Mouse (Mus musculus) stomach, embryonic 16.5 days (tissue): ENCODE results near the gene Exo1. TPM values are rescaled to one million over a fixed set of nuclear protein-coding genes. Genes with fewer than 3 reads are reported as not detected.
A peak's percentile ranks its signal among the peaks of the same experiment; 100 is the strongest.

Experiments
- ATAC-seq: fragments of 200-750 bp; cut with Nextera tagmentation; 2 replicates; pipeline ENCODE4 v1.8.0; 2017; ENCODE audit warnings: moderate number of reproducible peaks, moderate TSS enrichment; ENCODE audit not compliant: insufficient read depth, low FRiP score
- H3K27ac ChIP-seq: fragments of 300-500 bp; sonication (generic); 2 replicates; pipeline ENCODE4 v1.5.1; 2014; ENCODE audit warnings: low read length
- H3K27me3 ChIP-seq: fragments of 300-500 bp; sonication (generic); 2 replicates; pipeline ENCODE4 v1.6.1; 2014; ENCODE audit warnings: low read length, control low read depth, mixed read lengths; ENCODE audit not compliant: control insufficient read depth, insufficient read depth
- H3K36me3 ChIP-seq: fragments of 300-500 bp; sonication (generic); 2 replicates; pipeline ENCODE4 v1.6.1; 2014; ENCODE audit warnings: low read length; ENCODE audit not compliant: control insufficient read depth, insufficient read depth
- H3K4me1 ChIP-seq: fragments of 300-500 bp; sonication (generic); 2 replicates; pipeline ENCODE4 v1.6.1; 2014; ENCODE audit warnings: low read length, control low read depth, mixed read lengths; ENCODE audit not compliant: control insufficient read depth, insufficient read depth
- H3K4me2 ChIP-seq: fragments of 300-500 bp; sonication (generic); 2 replicates; pipeline ENCODE4 v1.6.1; 2014; ENCODE audit warnings: low read depth, low read length, mixed read lengths
- H3K4me3 ChIP-seq: fragments of 300-500 bp; sonication (generic); replicated peaks from 2 replicates; pipeline ENCODE4 v1.5.1; 2014; ENCODE audit warnings: mild to moderate bottlenecking, low read length
- H3K9ac ChIP-seq: fragments of 300-500 bp; sonication (generic); 2 replicates; pipeline ENCODE4 v1.6.1; 2014; ENCODE audit warnings: low read length
- H3K9me3 ChIP-seq: fragments of 300-500 bp; sonication (generic); replicated peaks from 2 replicates; pipeline ENCODE4 v1.6.1; 2016; ENCODE audit warnings: low read length, control low read depth; ENCODE audit not compliant: control insufficient read depth
- WGBS: fragments of 180-500 bp; shearing (Covaris S2); extraction: QIAGEN DNeasy Blood & Tissue Kit; methylation state at CpG from one replicate; pipeline ENCODE4 v1.1.7; 2014; 5-methylcytosine and 5-hydroxymethylcytosine counted together
- polyA plus RNA-seq: library from polyadenylated mRNA; unstranded; fragments of >200 nt; fragmentation: Nextera tagmentation; extraction: Ambion mirVana; gene quantifications from 2 replicates; pipeline ENCODE4 v1.2.1, GENCODE M21; 2015

The Exo1 gene
- 38.8 and 46.3 TPM in 2 replicates for polyA plus RNA-seq

DNA sequence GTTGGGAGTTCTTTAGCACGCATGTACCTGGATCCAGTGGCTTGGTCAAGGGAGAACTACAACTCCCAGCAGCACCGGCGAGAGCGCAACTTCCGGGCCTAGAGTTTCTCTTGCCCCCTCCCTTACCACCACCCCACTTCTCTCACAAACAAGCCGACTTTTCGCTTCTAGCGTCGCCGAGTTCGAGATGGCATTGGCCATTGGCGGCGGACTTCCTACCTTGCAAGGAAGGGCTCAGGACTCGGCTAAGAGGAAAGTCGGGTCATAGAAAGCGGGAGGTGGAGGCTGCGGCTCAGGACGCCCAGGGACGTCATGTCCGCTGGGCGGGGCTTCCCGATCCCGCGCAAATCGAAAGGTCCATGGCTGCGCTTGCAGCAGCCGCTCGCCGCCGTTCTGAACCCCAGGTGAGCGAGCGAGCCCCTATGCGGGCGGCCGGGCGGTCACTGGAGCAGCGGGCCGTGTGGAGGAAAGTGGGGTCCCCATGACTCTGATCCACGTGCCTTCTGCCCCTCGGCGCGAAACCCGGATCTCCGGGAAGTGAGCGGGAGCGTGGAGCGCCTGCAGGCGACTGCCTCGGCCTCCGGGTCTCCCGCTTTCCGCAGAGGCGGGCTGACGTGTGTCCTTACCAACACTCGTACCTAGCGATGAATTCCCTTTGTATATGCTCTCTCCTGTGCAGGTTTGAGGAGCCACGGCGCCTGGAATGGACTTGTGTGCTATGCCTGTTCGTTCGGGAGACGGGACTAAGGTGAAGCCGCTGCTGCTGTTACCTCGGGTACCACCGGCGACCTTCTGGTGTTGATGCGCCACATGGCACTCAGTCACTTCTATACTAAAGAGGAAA, at the start of gene Exo1:
Exo1 (plus strand) TSS at position 129 of the 844 bp plus-strand sequence.
- no peaks in the 10 kb centered on the region for H3K36me3 ChIP-seq
- H3K9ac ChIP-seq = peak within 1 kb of the TSS; percentile 94
- no peaks in the 10 kb centered on the region for H3K27me3 ChIP-seq
- H3K4me3 ChIP-seq = peak within 1 kb of the TSS; percentile 89
- peak within 1 kb of the TSS; percentile 90 for H3K4me2 ChIP-seq
- WGBS = under 1% methylated on average over 66 of the region's 66 CpGs
- peak within 1 kb of the TSS; percentile 96 for H3K27ac ChIP-seq
- peak; percentile 95 for ATAC-seq
- H3K4me1 ChIP-seq = peaks cover 13% of the 10 kb centered on the region
- no peaks in the 10 kb centered on the region for H3K9me3 ChIP-seq

DNA sequence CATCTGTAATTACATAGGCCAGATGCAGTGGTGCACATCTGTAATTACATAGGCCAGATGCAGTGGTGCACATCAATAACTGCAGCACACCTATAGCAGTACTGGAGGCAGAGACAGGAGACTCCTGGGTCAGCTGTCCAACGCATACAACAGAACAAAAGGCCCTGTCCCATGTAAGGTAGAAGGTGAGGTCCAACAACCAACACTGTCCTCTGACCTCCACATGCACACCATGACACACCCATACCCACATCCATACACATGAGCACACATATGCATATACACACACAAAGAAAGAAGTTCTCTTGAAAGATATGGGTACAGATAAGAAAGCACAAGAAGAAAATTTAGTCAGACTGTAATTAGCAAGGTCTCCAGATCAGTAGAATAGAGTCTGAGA, 24.9 kb upstream of the Exo1 start:
- no peak for ATAC-seq
- H3K27me3 ChIP-seq = no peaks in the 10 kb centered on the region
- 91% methylated on average over 1 of the region's 1 CpGs for WGBS

DNA sequence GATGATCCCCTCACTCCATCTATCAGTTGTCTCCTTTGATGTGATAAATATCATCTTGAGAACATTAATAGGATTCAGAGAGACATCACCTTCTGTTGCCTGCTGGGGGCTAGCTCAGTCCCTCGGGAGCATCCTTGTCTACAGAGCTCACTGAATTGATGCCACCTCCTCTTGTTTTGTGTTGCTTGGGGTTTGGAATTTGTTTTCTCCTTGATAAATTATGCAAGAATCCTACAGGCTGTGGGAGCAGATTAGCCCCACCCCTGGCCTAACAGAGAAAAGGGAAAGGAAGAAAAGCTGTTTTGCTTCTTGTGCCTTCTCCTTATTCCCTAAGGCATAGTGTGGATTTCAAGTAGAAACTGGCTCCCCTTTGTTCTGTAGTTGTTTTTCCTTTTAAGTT, 13.3 kb upstream of the Exo1 start:
- H3K27ac ChIP-seq = no peak overlapping the region
- 57% methylated on average over 1 of the region's 1 CpGs for WGBS
- no peak overlapping the region for H3K4me2 ChIP-seq
- no peaks in the 10 kb centered on the region for H3K9me3 ChIP-seq
- no peaks in the 10 kb centered on the region for H3K36me3 ChIP-seq
- no peaks in the 10 kb centered on the region for H3K27me3 ChIP-seq
- H3K4me1 ChIP-seq = peaks cover 2% of the 10 kb centered on the region; the same call in 1 of the 2 replicates
- no peak for ATAC-seq
- H3K9ac ChIP-seq = no peak overlapping the region
- no peak overlapping the region for H3K4me3 ChIP-seq

More for the DNA sequence above, 24.9 kb upstream of the Exo1 start:
- Histone ChIP-seq H3K9ac (no peak overlapping the region), H3K4me3 (no peak overlapping the region), H3K4me1 (no peaks in the 10 kb centered on the region), H3K4me2 (no peak overlapping the region), H3K27ac (no peak overlapping the region), H3K9me3 (no peaks in the 10 kb centered on the region), H3K36me3 (no peaks in the 10 kb centered on the region)

GRCm38 (mm10) chr1:175867558-175867957, 12.8 kb upstream of the Exo1 start:
- no peak overlapping the region for H3K9ac ChIP-seq
- no peaks in the 10 kb centered on the region for H3K27me3 ChIP-seq
- no peak overlapping the region for H3K27ac ChIP-seq
- 19% methylated on average over 5 of the region's 5 CpGs for WGBS
- H3K4me2 ChIP-seq = no peak overlapping the region
- peaks cover 2% of the 10 kb centered on the region; the same call in 1 of the 2 replicates for H3K4me1 ChIP-seq
- H3K4me3 ChIP-seq = no peak overlapping the region
- no peaks in the 10 kb centered on the region for H3K9me3 ChIP-seq
- H3K36me3 ChIP-seq = no peaks in the 10 kb centered on the region
- no peak for ATAC-seq

DNA sequence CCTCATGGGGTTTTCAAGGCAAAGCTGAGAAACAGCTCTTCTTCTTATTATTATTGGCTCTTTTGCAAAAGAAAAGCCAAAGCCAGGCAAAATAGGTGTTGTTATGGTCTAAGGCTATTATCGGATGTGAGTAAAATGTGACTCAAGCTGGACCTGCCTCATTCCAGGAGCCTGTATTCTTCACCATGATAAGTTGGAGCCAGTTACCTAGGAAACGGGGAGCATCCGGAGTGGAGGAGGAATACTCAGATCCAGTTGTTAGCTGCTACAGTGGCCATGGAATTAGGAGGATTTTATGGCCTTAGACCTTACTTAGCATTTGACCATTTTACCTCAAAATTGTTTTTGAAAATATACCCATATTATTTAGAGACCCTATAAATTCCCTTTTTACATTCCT, 9.7 kb upstream of the Exo1 start:
- no peak for ATAC-seq
- Histone ChIP-seq H3K27me3 (no peaks in the 10 kb centered on the region), H3K27ac (no peak overlapping the region), H3K4me2 (no peak overlapping the region), H3K4me1 (peaks cover 2% of the 10 kb centered on the region; the same call in 1 of the 2 replicates), H3K9ac (no peak overlapping the region), H3K36me3 (no peaks in the 10 kb centered on the region), H3K9me3 (no peaks in the 10 kb centered on the region), H3K4me3 (no peak overlapping the region)
- WGBS = 79% methylated on average over 3 of the region's 3 CpGs

- Histone ChIP-seq H3K27ac (no peak overlapping the region), H3K27me3 (no peaks in the 10 kb centered on the region), H3K4me1 (peaks cover 2% of the 10 kb centered on the region; the same call in 1 of the 2 replicates), H3K36me3 (no peaks in the 10 kb centered on the region), H3K9me3 (no peaks in the 10 kb centered on the region), H3K4me2 (no peak overlapping the region), H3K4me3 (no peak overlapping the region), H3K9ac (no peak overlapping the region)
- 56% methylated on average over 6 of the region's 6 CpGs for WGBS
- no peak for ATAC-seq
Measured at GRCm38 (mm10) chr1:175872028-175872816, 8.2 kb upstream of the Exo1 start.

DNA sequence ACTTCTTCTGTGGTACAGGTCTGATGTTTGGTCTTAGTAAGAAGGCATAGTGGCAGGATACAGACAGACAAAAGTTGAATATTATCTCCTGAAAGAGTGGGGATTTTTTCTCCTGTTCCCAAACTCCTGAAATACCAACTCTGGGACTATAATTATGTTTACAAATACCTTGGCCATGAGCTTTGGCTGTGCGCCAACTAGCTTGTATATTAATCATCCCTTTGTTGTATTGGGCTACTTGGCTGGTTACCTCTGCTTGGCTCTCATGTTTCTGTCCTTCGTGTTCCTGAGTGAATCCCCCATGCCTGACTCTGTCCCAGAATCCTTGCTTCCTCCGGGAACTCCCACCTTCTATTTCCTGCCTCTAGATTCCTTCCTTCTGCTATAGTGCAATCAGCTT, 3.0 kb downstream of the Exo1 start:
- Histone ChIP-seq H3K9ac (no peak overlapping the region), H3K9me3 (no peaks in the 10 kb centered on the region), H3K36me3 (peaks cover 3% of the 10 kb centered on the region; the same call in 1 of the 2 replicates), H3K27me3 (no peaks in the 10 kb centered on the region), H3K4me2 (no peak overlapping the region), H3K4me1 (peaks cover 13% of the 10 kb centered on the region), H3K27ac (no peak overlapping the region), H3K4me3 (no peak overlapping the region)
- no peak for ATAC-seq
- WGBS = 57% methylated on average over 3 of the region's 3 CpGs

DNA sequence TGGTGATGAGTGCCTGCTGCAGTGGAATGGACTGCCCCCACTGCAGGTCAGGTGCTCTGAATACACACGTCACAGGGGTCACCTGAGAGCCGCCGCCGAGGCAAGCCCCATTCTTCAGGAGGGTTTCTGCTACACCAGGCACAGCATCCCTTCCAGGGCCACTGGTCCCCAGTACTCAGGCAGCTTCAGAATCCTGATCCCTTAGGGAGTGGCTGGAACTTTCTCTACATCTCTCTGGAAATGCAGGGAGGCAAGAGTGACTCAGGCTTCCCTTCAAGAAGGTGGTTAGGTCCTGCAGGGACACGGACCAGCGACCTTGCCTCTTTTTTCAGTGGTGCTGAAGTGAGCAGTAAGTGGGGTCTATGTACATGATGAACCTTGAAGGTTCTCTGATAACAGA, 12.9 kb downstream of the Exo1 start:
- Histone ChIP-seq H3K36me3 (no peaks in the 10 kb centered on the region), H3K9me3 (no peaks in the 10 kb centered on the region), H3K4me3 (no peak overlapping the region), H3K27me3 (no peaks in the 10 kb centered on the region), H3K9ac (no peak overlapping the region), H3K4me1 (no peaks in the 10 kb centered on the region), H3K27ac (no peak overlapping the region), H3K4me2 (no peak overlapping the region)
- ATAC-seq = no peak
- 83% methylated on average over 6 of the region's 6 CpGs for WGBS

DNA sequence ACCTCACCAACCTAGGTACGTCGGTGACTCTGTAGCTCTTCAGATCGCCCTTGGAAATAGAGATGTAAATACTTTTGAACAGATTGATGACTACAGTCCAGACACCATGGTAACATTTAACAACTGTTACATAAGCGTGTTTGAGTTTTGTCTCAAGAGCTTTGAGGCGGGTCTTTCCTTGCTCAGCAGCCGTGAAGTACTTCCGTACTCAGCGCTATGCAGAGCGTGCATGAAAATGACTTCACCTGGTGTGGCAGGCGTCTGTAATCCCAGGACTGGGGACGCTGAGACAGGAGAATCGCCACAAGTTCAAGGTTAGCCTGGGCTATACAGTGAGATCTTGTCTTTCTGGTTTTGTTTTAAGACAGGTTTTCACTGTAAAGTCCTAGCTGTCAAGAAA, 13.3 kb downstream of the Exo1 start:
- Histone ChIP-seq H3K27me3 (no peaks in the 10 kb centered on the region), H3K4me1 (no peaks in the 10 kb centered on the region), H3K4me3 (no peak overlapping the region), H3K27ac (no peak overlapping the region), H3K4me2 (no peak overlapping the region), H3K36me3 (no peaks in the 10 kb centered on the region), H3K9ac (no peak overlapping the region), H3K9me3 (no peaks in the 10 kb centered on the region)
- ATAC-seq = no peak
- WGBS = 87% methylated on average over 12 of the region's 12 CpGs
